Comparison of ENCODE assay signal across 9 mouse cellular contexts in the genomic region with DNA sequence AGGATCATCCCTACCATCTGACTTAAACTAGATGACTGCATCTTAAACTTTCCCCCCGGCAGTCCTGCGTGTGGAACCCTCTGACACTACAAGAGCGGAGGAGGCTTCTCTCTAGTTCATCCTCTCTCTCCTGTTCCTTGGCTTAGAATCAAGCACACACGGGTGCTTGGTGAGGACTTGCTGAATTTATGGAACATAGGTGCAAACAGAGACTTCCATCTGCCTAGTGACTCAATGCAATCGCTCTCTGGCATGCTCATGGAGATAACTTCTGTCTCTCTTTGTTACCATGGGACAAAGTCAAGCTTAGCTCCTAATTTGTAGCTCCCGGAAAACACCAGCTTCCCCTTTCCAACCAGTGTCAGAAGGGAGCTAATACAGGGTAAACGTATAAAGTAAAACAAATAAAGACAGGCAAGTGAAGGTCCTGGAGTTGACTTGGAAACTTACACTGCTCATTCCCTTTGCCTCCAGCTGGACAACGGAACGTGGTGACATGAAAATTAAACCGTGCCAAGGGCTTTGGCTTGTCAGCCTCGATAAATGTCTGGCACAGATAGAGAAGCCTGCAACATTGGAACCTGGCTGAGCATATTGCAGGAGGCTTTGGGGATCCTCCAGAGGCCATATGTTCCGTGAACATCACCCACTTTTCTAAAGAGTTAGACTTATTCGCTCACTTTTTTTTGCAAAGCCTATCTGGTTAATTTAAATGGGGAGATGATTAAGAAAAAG.
A peak's percentile ranks its signal among the peaks of the same experiment; 100 is the strongest.
DNase-seq lines count a peak whose midpoint lies in the region; ATAC-seq and TF ChIP-seq lines count a peak whose summit lies in the region.
"Had no signal": no experiment of that assay in that cellular context is flagged by ENCODE, and none has a peak within 500 bp of the region (broad histone marks: within the 10 kb centered on the region; RNA-seq: fewer than 3 reads in every experiment).

No protein-coding gene starts in this region.

- no peak overlapping the region for H3K9ac ChIP-seq in hindbrain, postnatal 0 days (replicated peaks; ENCODE audit: low read length)
- no peak overlapping the region for H3K9ac ChIP-seq in hindbrain, embryonic 13.5 days

- H3K4me3 ChIP-seq in hindbrain, postnatal 0 days (ENCODE audit: low read length): no peak overlapping the region
- no peak overlapping the region for H3K4me3 ChIP-seq in hindbrain, embryonic 13.5 days
- no peak overlapping the region for H3K4me3 ChIP-seq in cerebellum, adult 2 months (replicated peaks; ENCODE audit: insufficient read depth, low read depth, low read length)
- H3K4me3 ChIP-seq: limb, embryonic 10.5 days had no signal

- no peak for ATAC-seq in hindbrain, postnatal 0 days
- ATAC-seq in hindbrain, embryonic 13.5 days (ENCODE audit: low FRiP score): no peak

- no peak for TF ChIP-seq POLR2A in cerebellum, adult 2 months (IDR thresholded peaks at IDR 0.05; ENCODE audit: borderline replicate concordance, insufficient read depth, low read length)

- H3K27me3 ChIP-seq in hindbrain, postnatal 0 days (ENCODE audit: insufficient read depth, low read length): no peaks in the 10 kb centered on the region
- no peaks in the 10 kb centered on the region for H3K27me3 ChIP-seq in hindbrain, embryonic 13.5 days
- no peaks in the 10 kb centered on the region for H3K27me3 ChIP-seq in cerebellum, adult 2 months (ENCODE audit: control insufficient read depth, insufficient read depth, low read length)

- no peaks in the 10 kb centered on the region for H3K4me1 ChIP-seq in hindbrain, postnatal 0 days (ENCODE audit: insufficient read depth, low read length)
- H3K4me1 ChIP-seq in hindbrain, embryonic 13.5 days (replicated peaks): no peaks in the 10 kb centered on the region
- H3K4me1 ChIP-seq in cerebellum, adult 2 months (ENCODE audit: control insufficient read depth, insufficient read depth, low read length): no peaks in the 10 kb centered on the region; the same call in 1 of the 2 replicates
- H3K4me1 ChIP-seq: limb, embryonic 10.5 days had no signal

- 57% methylated on average over 13 of the region's 13 CpGs for WGBS in hindbrain, postnatal 0 days
- WGBS in hindbrain, embryonic 13.5 days: 86% methylated on average over 13 of the region's 13 CpGs
- 16% methylated on average over 13 of the region's 13 CpGs for WGBS in cerebellum, adult 2 months

- H3K9me3 ChIP-seq in hindbrain, postnatal 0 days (ENCODE audit: low read length): no peaks in the 10 kb centered on the region
- no peaks in the 10 kb centered on the region for H3K9me3 ChIP-seq in hindbrain, embryonic 13.5 days
- H3K9me3 ChIP-seq: limb, embryonic 10.5 days had no signal

- H3K4me2 ChIP-seq in hindbrain, postnatal 0 days (ENCODE audit: low read depth, low read length): no peak overlapping the region
- no peak overlapping the region for H3K4me2 ChIP-seq in hindbrain, embryonic 13.5 days

- TF ChIP-seq CTCF in hindbrain, postnatal 0 days (IDR thresholded peaks at IDR 0.05; ENCODE audit: low read depth): no peak
- TF ChIP-seq CTCF in cerebellum, adult 2 months (IDR thresholded peaks at IDR 0.05; ENCODE audit: borderline replicate concordance, insufficient read depth, low read depth, low read length): no peak

- no peak overlapping the region for H3K27ac ChIP-seq in hindbrain, postnatal 0 days
- H3K27ac ChIP-seq in hindbrain, embryonic 13.5 days: no peak overlapping the region
- no peak overlapping the region for H3K27ac ChIP-seq in cerebellum, adult 2 months (ENCODE audit: insufficient read depth, low read length)
- H3K27ac ChIP-seq: limb, embryonic 10.5 days had no signal

- H3K36me3 ChIP-seq in hindbrain, postnatal 0 days (ENCODE audit: insufficient read depth, low read length): no peaks in the 10 kb centered on the region
- peaks cover 3% of the 10 kb centered on the region; the same call in 1 of the 2 replicates for H3K36me3 ChIP-seq in hindbrain, embryonic 13.5 days
- H3K36me3 ChIP-seq: limb, embryonic 10.5 days had no signal

- peak; percentile 71 for DNase-seq in hindbrain, postnatal 0 days (ENCODE audit: low spot score)
- peak; percentile 56 to 82 for DNase-seq in cerebellum, adult 2 months
- peak; percentile 69 to 74 for DNase-seq in heart, postnatal 10 days
- peak; percentile 3 for DNase-seq in lung, postnatal 36 days
- no peak for DNase-seq in right cerebral cortex, postnatal 10 days (ENCODE audit: low spot score in 2 of 2)
- DNase-seq in embryo, embryonic 10.5 days (ENCODE audit: low spot score): no peak
- DNase-seq: kidney, adult 11 months had no signal

- intact Hi-C loops in heart, postnatal 10 days (cut with DNase I): no loop called here

Comparison
In these comparisons a context has a peak if more than half of its experiments do, and no peak if none do; other contexts are left out.
1. DNase-seq: peak in hindbrain, postnatal 0 days (single experiment), cerebellum, adult 2 months (2 of 2), heart, postnatal 10 days (2 of 2) and lung, postnatal 36 days (single experiment); none in right cerebral cortex, postnatal 10 days (0 of 2) and embryo, embryonic 10.5 days (single experiment).